Mouse (Mus musculus) midbrain, embryonic 15.5 days (tissue): Measurements from ENCODE around the gene Gon7. TPM values are rescaled to one million over a fixed set of nuclear protein-coding genes. Genes with fewer than 3 reads are reported as not detected.
A peak's percentile ranks its signal among the peaks of the same experiment; 100 is the strongest.

Experiments
- ATAC-seq: fragments of 200-750 bp; cut with Nextera tagmentation; replicated peaks from 2 replicates; pipeline ENCODE4 v1.8.0; 2017; ENCODE audit warnings: moderate TSS enrichment
- H3K27ac ChIP-seq: fragments of 300-500 bp; sonication (generic); 2 replicates; pipeline ENCODE4 v1.5.1; 2015; ENCODE audit warnings: mild to moderate bottlenecking, inconsistent platforms
- H3K27me3 ChIP-seq: fragments of 300-500 bp; sonication (generic); replicated peaks from 2 replicates; pipeline ENCODE4 v1.6.1; 2015; ENCODE audit warnings: inconsistent platforms
- H3K36me3 ChIP-seq: fragments of 300-500 bp; sonication (generic); replicated peaks from 2 replicates; pipeline ENCODE4 v1.6.1; 2015; ENCODE audit warnings: inconsistent platforms
- H3K4me1 ChIP-seq: fragments of 300-500 bp; sonication (generic); 2 replicates; pipeline ENCODE4 v1.6.1; 2015; ENCODE audit warnings: inconsistent platforms
- H3K4me2 ChIP-seq: fragments of 300-500 bp; sonication (generic); 2 replicates; pipeline ENCODE4 v1.6.1; 2015; ENCODE audit warnings: inconsistent platforms, mild to moderate bottlenecking, moderate library complexity
- H3K4me3 ChIP-seq: fragments of 300-500 bp; sonication (generic); 2 replicates; pipeline ENCODE4 v1.5.1; 2015; ENCODE audit warnings: mild to moderate bottlenecking, inconsistent platforms
- H3K9ac ChIP-seq: fragments of 300-500 bp; sonication (generic); 2 replicates; pipeline ENCODE4 v1.6.1; 2015; ENCODE audit warnings: mild to moderate bottlenecking, inconsistent platforms
- H3K9me3 ChIP-seq: fragments of 300-500 bp; sonication (generic); 2 replicates; pipeline ENCODE4 v1.6.1; 2016; ENCODE audit warnings: inconsistent platforms
- WGBS: fragments of 180-500 bp; shearing (Covaris S2); methylation state at CpG from one replicate; pipeline ENCODE4 v1.1.7; 2015; ENCODE audit warnings: mixed read lengths; 5-methylcytosine and 5-hydroxymethylcytosine counted together
- polyA plus RNA-seq: library from polyadenylated mRNA; unstranded; fragments of >200 nt; fragmentation: Nextera tagmentation; extraction: Ambion mirVana; gene quantifications from 2 replicates; pipeline ENCODE4 v1.2.1, GENCODE M21; 2015

Gon7 gene
- polyA plus RNA-seq, 1 experiment from 2014 or later, result 51.0 TPM

- WGBS, result 62% methylated on average over 2 of the region's 2 CpGs
- Histone ChIP-seq H3K9me3 (no peaks in the 10 kb centered on the region), H3K4me3 (no peak overlapping the region), H3K4me2 (no peak overlapping the region), H3K27me3 (no peaks in the 10 kb centered on the region), H3K9ac (no peak overlapping the region), H3K36me3 (no peaks in the 10 kb centered on the region), H3K4me1 (no peaks in the 10 kb centered on the region), H3K27ac (no peak overlapping the region)
- no peak for ATAC-seq
Measured at GRCm38 (mm10) chr12:102714116-102714515, 43.5 kb downstream of the Gon7 start.

DNA sequence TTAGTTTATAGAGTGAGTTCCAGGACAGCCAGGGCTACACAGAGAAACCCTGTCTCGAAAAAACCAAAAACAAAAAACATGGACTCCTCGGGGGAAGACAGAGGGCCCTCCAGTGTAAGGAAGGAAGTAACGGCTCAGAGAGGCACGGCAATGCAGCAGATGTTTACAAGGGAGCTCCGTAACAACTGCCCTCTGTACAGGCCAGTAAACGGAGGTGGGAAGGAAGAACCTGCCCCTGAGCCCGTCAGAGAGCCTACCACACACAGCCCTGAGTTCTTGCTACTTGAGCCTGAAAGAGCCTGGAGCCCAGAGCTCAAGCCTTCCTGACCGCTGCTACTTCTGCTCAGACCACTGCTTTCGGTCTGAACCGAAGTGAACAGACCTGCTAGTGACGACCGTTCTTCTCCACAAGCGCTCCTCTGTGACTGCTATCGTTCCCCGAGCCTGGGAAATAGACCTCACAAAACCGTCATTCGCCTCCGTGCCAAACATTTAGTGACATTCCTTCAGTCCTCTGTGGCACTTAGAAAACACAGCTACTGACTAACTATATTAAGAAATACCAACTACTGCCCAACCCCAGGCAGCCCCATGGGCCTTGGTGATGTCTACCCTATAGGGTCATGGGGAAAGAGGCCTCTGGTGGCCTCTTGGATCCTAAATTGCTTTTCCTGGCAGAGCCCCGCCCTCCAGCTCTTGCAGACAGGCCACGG lies 44.3 kb downstream of the Gon7 start:
- Histone ChIP-seq H3K4me2 (no peak overlapping the region), H3K4me1 (no peaks in the 10 kb centered on the region), H3K4me3 (no peak overlapping the region), H3K27ac (no peak overlapping the region), H3K9ac (no peak overlapping the region), H3K9me3 (no peaks in the 10 kb centered on the region), H3K27me3 (no peaks in the 10 kb centered on the region), H3K36me3 (no peaks in the 10 kb centered on the region)
- no peak for ATAC-seq
- WGBS, result 81% methylated on average over 20 of the region's 20 CpGs

DNA sequence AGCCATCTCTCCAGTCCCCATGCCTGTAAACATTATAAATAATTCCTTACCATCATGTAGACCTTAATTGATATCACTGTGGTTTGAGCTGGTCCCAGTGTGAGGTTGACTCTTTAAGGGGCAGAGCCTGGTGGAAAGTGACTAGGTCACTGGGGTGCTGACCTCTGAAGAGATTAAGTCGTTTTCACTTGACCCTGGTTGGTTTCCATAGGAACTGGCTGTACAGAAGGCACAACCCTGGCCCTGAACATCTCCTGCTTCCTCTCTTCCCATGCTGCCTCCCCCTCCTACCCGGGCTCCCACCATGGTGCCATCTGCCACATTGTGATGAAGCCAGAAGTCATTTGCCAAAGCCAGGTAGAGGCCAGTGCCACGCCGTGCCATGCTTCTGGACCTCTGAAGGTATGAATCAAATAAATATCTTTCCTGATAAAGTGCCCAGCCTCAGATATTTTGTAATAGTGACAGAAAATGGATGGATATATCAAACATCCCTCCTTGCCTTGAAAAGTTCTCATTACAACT lies 46.7 kb downstream of the Gon7 start:
- Histone ChIP-seq H3K9me3 (no peaks in the 10 kb centered on the region), H3K36me3 (no peaks in the 10 kb centered on the region), H3K4me3 (no peak overlapping the region), H3K27me3 (no peaks in the 10 kb centered on the region), H3K4me2 (no peak overlapping the region), H3K4me1 (peaks cover 4% of the 10 kb centered on the region), H3K9ac (no peak overlapping the region), H3K27ac (no peak overlapping the region)
- ATAC-seq, result no peak
- WGBS, result 54% methylated on average over 4 of the region's 4 CpGs

GRCm38 (mm10) chr12:102709896-102710295 lies 47.7 kb downstream of the Gon7 start:
- peaks cover 11% of the 10 kb centered on the region for H3K4me1 ChIP-seq
- H3K27ac ChIP-seq, result no peak overlapping the region
- H3K9ac ChIP-seq, result no peak overlapping the region
- no peak for ATAC-seq
- WGBS, result 88% methylated on average over 5 of the region's 5 CpGs
- no peaks in the 10 kb centered on the region for H3K27me3 ChIP-seq
- no peaks in the 10 kb centered on the region for H3K36me3 ChIP-seq
- no peaks in the 10 kb centered on the region for H3K9me3 ChIP-seq
- H3K4me2 ChIP-seq, result no peak overlapping the region
- no peak overlapping the region for H3K4me3 ChIP-seq

DNA sequence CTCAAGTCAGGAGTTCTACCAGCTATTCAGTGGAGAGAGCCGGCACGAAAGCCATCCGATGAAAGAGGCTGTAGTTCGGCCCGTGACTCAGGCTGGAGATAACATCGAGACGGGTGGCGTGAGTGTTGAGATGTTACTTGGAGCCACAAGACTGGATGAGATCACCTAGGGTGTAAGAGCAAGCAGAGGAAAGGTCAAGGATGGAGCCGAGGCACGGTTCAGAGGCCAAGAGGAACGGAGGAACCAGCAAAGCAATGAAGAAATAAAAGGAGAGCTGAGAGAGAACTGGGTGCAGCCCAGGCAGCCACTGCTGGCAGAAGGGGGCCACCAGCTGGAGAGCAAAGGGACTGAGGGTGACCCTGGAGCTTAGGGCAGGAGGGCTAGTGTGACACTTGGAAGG lies 49.4 kb downstream of the Gon7 start:
- Histone ChIP-seq H3K9ac (no peak overlapping the region), H3K36me3 (no peaks in the 10 kb centered on the region), H3K27me3 (no peaks in the 10 kb centered on the region), H3K9me3 (no peaks in the 10 kb centered on the region), H3K4me1 (peaks cover 19% of the 10 kb centered on the region), H3K27ac (no peak overlapping the region), H3K4me3 (no peak overlapping the region), H3K4me2 (no peak overlapping the region)
- WGBS, result 65% methylated on average over 11 of the region's 11 CpGs
- no peak for ATAC-seq

GRCm38 (mm10) chr12:102706833-102707463 lies 50.7 kb downstream of the Gon7 start:
- Histone ChIP-seq H3K9ac (no peak overlapping the region), H3K27ac (no peak overlapping the region), H3K36me3 (no peaks in the 10 kb centered on the region), H3K4me1 (peaks cover 32% of the 10 kb centered on the region), H3K4me2 (no peak overlapping the region), H3K27me3 (no peaks in the 10 kb centered on the region), H3K4me3 (no peak overlapping the region), H3K9me3 (no peaks in the 10 kb centered on the region)
- WGBS, result 89% methylated on average over 10 of the region's 10 CpGs
- ATAC-seq, result no peak

GRCm38 (mm10) chr12:102705906-102706640 lies 51.5 kb downstream of the Gon7 start:
- Histone ChIP-seq H3K4me2 (peak overlapping the region; percentile 75), H3K27ac (no peak overlapping the region), H3K9me3 (no peaks in the 10 kb centered on the region), H3K4me1 (peaks cover 37% of the 10 kb centered on the region), H3K4me3 (peak overlapping the region; percentile 79; the same call in 1 of the 2 replicates), H3K36me3 (no peaks in the 10 kb centered on the region), H3K9ac (no peak overlapping the region), H3K27me3 (no peaks in the 10 kb centered on the region)
- ATAC-seq, result no peak
- 75% methylated on average over 6 of the region's 6 CpGs for WGBS

DNA sequence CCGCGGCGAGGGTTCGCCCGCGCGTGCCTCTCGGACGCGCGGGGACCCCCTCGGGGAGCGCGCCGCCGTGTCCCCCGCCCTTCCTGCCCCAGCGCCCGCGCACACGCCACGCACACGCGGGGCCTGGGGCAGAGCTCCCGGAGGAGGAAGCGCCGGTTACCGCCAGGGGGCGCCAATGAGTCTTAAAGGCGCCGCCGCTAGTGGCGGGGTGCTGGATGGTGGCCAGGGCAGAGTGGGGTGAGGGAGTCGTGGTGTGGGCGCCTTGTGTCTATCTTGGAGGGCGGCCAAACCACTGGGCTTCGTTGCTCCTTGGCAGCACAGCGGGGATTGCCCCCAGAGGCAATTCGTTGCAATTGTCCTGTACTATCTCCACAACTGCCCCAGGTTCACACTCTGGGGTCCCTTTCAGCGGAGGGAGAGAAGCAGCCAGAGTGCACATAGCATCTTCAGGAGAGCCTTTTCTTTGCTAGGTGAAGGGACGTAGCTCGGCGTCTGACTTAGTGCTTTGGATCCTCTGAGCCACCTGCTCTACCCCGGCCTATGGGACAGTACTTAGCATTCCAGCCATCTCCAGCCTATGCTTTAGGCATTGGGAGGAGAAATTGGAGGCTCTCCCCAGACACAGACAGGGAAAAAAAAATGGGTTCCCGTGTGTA lies 52.3 kb downstream of the Gon7 start:
- Histone ChIP-seq H3K4me1 (peaks cover 39% of the 10 kb centered on the region), H3K4me2 (peak overlapping the region; percentile 75), H3K36me3 (no peaks in the 10 kb centered on the region), H3K27me3 (no peaks in the 10 kb centered on the region), H3K9me3 (no peaks in the 10 kb centered on the region), H3K9ac (peak overlapping the region; percentile 67), H3K4me3 (peak overlapping the region; percentile 79), H3K27ac (peak overlapping the region; percentile 91)
- 1% methylated on average over 38 of the region's 45 CpGs for WGBS
- ATAC-seq, result peak; percentile 79

GRCm38 (mm10) chr12:102704457-102705198 lies 53.0 kb downstream of the Gon7 start, which contains the start of gene Itpk1:
Itpk1 (minus strand) TSS chr12:102704930.
- Histone ChIP-seq H3K27me3 (no peaks in the 10 kb centered on the region), H3K36me3 (no peaks in the 10 kb centered on the region), H3K4me1 (peaks cover 42% of the 10 kb centered on the region), H3K9ac (peak within 1 kb of the TSS; percentile 67), H3K27ac (peak within 1 kb of the TSS; percentile 91), H3K9me3 (no peaks in the 10 kb centered on the region), H3K4me2 (peak within 1 kb of the TSS; percentile 75), H3K4me3 (peak within 1 kb of the TSS; percentile 79)
- under 1% methylated on average over 86 of the region's 105 CpGs for WGBS
- ATAC-seq, result peak; percentile 91

DNA sequence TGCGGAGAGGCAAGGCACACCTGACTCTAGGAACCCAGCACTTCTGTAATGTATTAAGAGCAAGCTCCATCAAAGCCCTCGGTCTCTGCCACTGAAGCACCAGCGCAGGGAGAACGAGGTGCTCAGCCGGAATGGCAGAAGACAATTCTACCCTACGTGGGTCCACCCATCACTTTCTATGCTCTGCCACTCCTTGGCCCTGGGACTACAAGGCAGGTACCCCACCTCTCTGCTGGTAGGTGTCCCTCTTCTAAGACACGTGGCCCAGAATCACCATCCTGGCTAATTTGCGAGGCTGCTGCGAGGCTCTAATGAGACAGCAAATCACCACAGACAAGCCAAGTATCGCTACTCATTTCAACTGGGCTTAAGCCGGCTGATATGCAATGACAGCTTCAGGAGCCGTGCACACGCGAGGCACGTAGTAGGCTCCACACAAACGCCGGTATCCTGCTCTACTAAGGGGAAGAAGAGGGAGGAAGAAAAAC lies 53.6 kb downstream of the Gon7 start:
- peak overlapping the region; percentile 79 for H3K4me3 ChIP-seq
- peak overlapping the region; percentile 60 for H3K9ac ChIP-seq
- H3K9me3 ChIP-seq, result no peaks in the 10 kb centered on the region
- peaks cover 47% of the 10 kb centered on the region for H3K4me1 ChIP-seq
- peak; percentile 27; the same call in 1 of the 2 replicates for ATAC-seq
- no peaks in the 10 kb centered on the region for H3K27me3 ChIP-seq
- 4% methylated on average over 17 of the region's 17 CpGs for WGBS
- H3K4me2 ChIP-seq, result peak overlapping the region; percentile 75
- no peaks in the 10 kb centered on the region for H3K36me3 ChIP-seq
- H3K27ac ChIP-seq, result peak overlapping the region; percentile 73

GRCm38 (mm10) chr12:102703441-102703840 lies 54.2 kb downstream of the Gon7 start:
- Histone ChIP-seq H3K27me3 (no peaks in the 10 kb centered on the region), H3K9me3 (no peaks in the 10 kb centered on the region), H3K4me3 (peak overlapping the region; percentile 79), H3K4me2 (peak overlapping the region; percentile 75), H3K9ac (peak overlapping the region; percentile 22; the same call in 1 of the 2 replicates), H3K4me1 (peaks cover 52% of the 10 kb centered on the region), H3K36me3 (no peaks in the 10 kb centered on the region), H3K27ac (no peak overlapping the region)
- no peak for ATAC-seq
- 23% methylated on average over 6 of the region's 6 CpGs for WGBS
